Mouse (Mus musculus): Measurements from ENCODE around the gene Sh3tc1. TPM values are rescaled to one million over a fixed set of nuclear protein-coding genes. Genes with fewer than 3 reads are reported as not detected.

The Sh3tc1 gene
- polyA plus RNA-seq, 1 experiment from 2014 or later = 2.9 TPM

- Histone ChIP-seq H3K9me3 (replicated peaks; ENCODE audit: control insufficient read depth, low read length) (no peaks in the 10 kb centered on the region), H3K4me1 (ENCODE audit: control insufficient read depth, insufficient read depth, low read length) (no peaks in the 10 kb centered on the region; the same call in 1 of the 2 replicates), H3K4me2 (ENCODE audit: low read depth, low read length) (no peak overlapping the region), H3K4me3 (ENCODE audit: low read depth, low read length) (no peak overlapping the region), H3K36me3 (replicated peaks; ENCODE audit: control insufficient read depth, insufficient read depth, low read depth, low read length) (no peaks in the 10 kb centered on the region), H3K27me3 (ENCODE audit: control insufficient read depth, insufficient read depth, low read length) (no peaks in the 10 kb centered on the region), H3K27ac (replicated peaks; ENCODE audit: low read depth, low read length) (no peak overlapping the region), H3K9ac (replicated peaks; ENCODE audit: low read length) (peak overlapping the region; percentile 9; the same call in 1 of the 2 replicates)
- peak; percentile 22 for DNase-seq (ENCODE audit: low spot score)
- ATAC-seq (replicated peaks; ENCODE audit: insufficient number of reproducible peaks, low FRiP score, low TSS enrichment, low read depth) = no peak; the same call in 1 of the 2 replicates
- WGBS = 39% methylated on average over 5 of the region's 5 CpGs
Measured at GRCm38 (mm10) chr5:35687098-35687497, 52.7 kb downstream of the Sh3tc1 start.

GRCm38 (mm10) chr5:35686336-35686735 lies 53.5 kb downstream of the Sh3tc1 start:
- no peak overlapping the region for H3K9ac ChIP-seq (replicated peaks; ENCODE audit: low read length)
- ATAC-seq (replicated peaks; ENCODE audit: insufficient number of reproducible peaks, low FRiP score, low TSS enrichment, low read depth) (0 out of 2 replicates have a peak, but pooled peaks have one; percentile 37), DNase-seq (ENCODE audit: low spot score) (no peak)
- no peaks in the 10 kb centered on the region; the same call in 1 of the 2 replicates for H3K4me1 ChIP-seq (ENCODE audit: control insufficient read depth, insufficient read depth, low read length)
- no peak overlapping the region for H3K4me3 ChIP-seq (ENCODE audit: low read depth, low read length)
- no peaks in the 10 kb centered on the region for H3K9me3 ChIP-seq (replicated peaks; ENCODE audit: control insufficient read depth, low read length)
- no peaks in the 10 kb centered on the region for H3K36me3 ChIP-seq (replicated peaks; ENCODE audit: control insufficient read depth, insufficient read depth, low read depth, low read length)
- whole genome bisulfite sequencing = 72% methylated on average over 4 of the region's 4 CpGs
- no peak overlapping the region for H3K27ac ChIP-seq (replicated peaks; ENCODE audit: low read depth, low read length)
- H3K27me3 ChIP-seq (ENCODE audit: control insufficient read depth, insufficient read depth, low read length) = no peaks in the 10 kb centered on the region
- no peak overlapping the region for H3K4me2 ChIP-seq (ENCODE audit: low read depth, low read length)

- 62% methylated on average over 3 of the region's 3 CpGs for WGBS
- no peak overlapping the region for H3K27ac ChIP-seq (replicated peaks; ENCODE audit: low read depth, low read length)
- no peak overlapping the region for H3K4me2 ChIP-seq (ENCODE audit: low read depth, low read length)
- DNase-seq (ENCODE audit: low spot score) (no peak), ATAC-seq (replicated peaks; ENCODE audit: insufficient number of reproducible peaks, low FRiP score, low TSS enrichment, low read depth) (no peak)
- H3K9me3 ChIP-seq (replicated peaks; ENCODE audit: control insufficient read depth, low read length) = no peaks in the 10 kb centered on the region
- H3K4me3 ChIP-seq (ENCODE audit: low read depth, low read length) = no peak overlapping the region
- H3K27me3 ChIP-seq (ENCODE audit: control insufficient read depth, insufficient read depth, low read length) = peaks cover under 1% of the 10 kb centered on the region
- no peaks in the 10 kb centered on the region for H3K36me3 ChIP-seq (replicated peaks; ENCODE audit: control insufficient read depth, insufficient read depth, low read depth, low read length)
- no peaks in the 10 kb centered on the region for H3K4me1 ChIP-seq (ENCODE audit: control insufficient read depth, insufficient read depth, low read length)
- H3K9ac ChIP-seq (replicated peaks; ENCODE audit: low read length) = no peak overlapping the region
Measured at GRCm38 (mm10) chr5:35685079-35685478, 54.7 kb downstream of the Sh3tc1 start.

GRCm38 (mm10) chr5:35680958-35681357 lies 58.8 kb downstream of the Sh3tc1 start:
- H3K4me3 ChIP-seq (ENCODE audit: low read depth, low read length) = no peak overlapping the region
- H3K4me1 ChIP-seq (ENCODE audit: control insufficient read depth, insufficient read depth, low read length) = peaks cover 5% of the 10 kb centered on the region
- DNase-seq (ENCODE audit: low spot score) (no peak), ATAC-seq (replicated peaks; ENCODE audit: insufficient number of reproducible peaks, low FRiP score, low TSS enrichment, low read depth) (no peak)
- H3K27ac ChIP-seq (replicated peaks; ENCODE audit: low read depth, low read length) = no peak overlapping the region
- 55% methylated on average over 2 of the region's 2 CpGs for WGBS
- H3K27me3 ChIP-seq (ENCODE audit: control insufficient read depth, insufficient read depth, low read length) = peaks cover 25% of the 10 kb centered on the region
- H3K9ac ChIP-seq (replicated peaks; ENCODE audit: low read length) = no peak overlapping the region
- no peaks in the 10 kb centered on the region for H3K9me3 ChIP-seq (replicated peaks; ENCODE audit: control insufficient read depth, low read length)
- H3K4me2 ChIP-seq (ENCODE audit: low read depth, low read length) = no peak overlapping the region
- no peaks in the 10 kb centered on the region for H3K36me3 ChIP-seq (replicated peaks; ENCODE audit: control insufficient read depth, insufficient read depth, low read depth, low read length)

- peaks cover 25% of the 10 kb centered on the region for H3K27me3 ChIP-seq (ENCODE audit: control insufficient read depth, insufficient read depth, low read length)
- peak within 1 kb of the TSS; percentile 91 for H3K4me2 ChIP-seq (ENCODE audit: low read depth, low read length)
- H3K9me3 ChIP-seq (replicated peaks; ENCODE audit: control insufficient read depth, low read length) = no peaks in the 10 kb centered on the region
- ATAC-seq (replicated peaks; ENCODE audit: insufficient number of reproducible peaks, low FRiP score, low TSS enrichment, low read depth) = no peak
- DNase-seq (ENCODE audit: low spot score) = no peak
- 9% methylated on average over 37 of the region's 42 CpGs for WGBS
- no peak within 1 kb of the TSS for H3K27ac ChIP-seq (replicated peaks; ENCODE audit: low read depth, low read length)
- peak within 1 kb of the TSS; percentile 44 for H3K4me3 ChIP-seq (ENCODE audit: low read depth, low read length)
- peak within 1 kb of the TSS; percentile 59 for H3K9ac ChIP-seq (replicated peaks; ENCODE audit: low read length)
- H3K4me1 ChIP-seq (ENCODE audit: control insufficient read depth, insufficient read depth, low read length) = peaks cover 5% of the 10 kb centered on the region
- H3K36me3 ChIP-seq (replicated peaks; ENCODE audit: control insufficient read depth, insufficient read depth, low read depth, low read length) = no peaks in the 10 kb centered on the region
Measured at GRCm38 (mm10) chr5:35679256-35680155, 60.3 kb downstream of the Sh3tc1 start, which contains the start of gene Htra3. Gene Htra3, minus strand, starts transcription at chr5:35679782.

GRCm38 (mm10) chr5:35676964-35677363 lies 62.8 kb downstream of the Sh3tc1 start:
- WGBS = 81% methylated on average over 7 of the region's 7 CpGs
- Histone ChIP-seq H3K4me1 (ENCODE audit: control insufficient read depth, insufficient read depth, low read length) (peaks cover 8% of the 10 kb centered on the region), H3K4me2 (ENCODE audit: low read depth, low read length) (no peak overlapping the region), H3K27ac (replicated peaks; ENCODE audit: low read depth, low read length) (no peak overlapping the region), H3K36me3 (replicated peaks; ENCODE audit: control insufficient read depth, insufficient read depth, low read depth, low read length) (no peaks in the 10 kb centered on the region), H3K9ac (replicated peaks; ENCODE audit: low read length) (no peak overlapping the region), H3K4me3 (ENCODE audit: low read depth, low read length) (no peak overlapping the region), H3K27me3 (ENCODE audit: control insufficient read depth, insufficient read depth, low read length) (peaks cover 25% of the 10 kb centered on the region), H3K9me3 (replicated peaks; ENCODE audit: control insufficient read depth, low read length) (no peaks in the 10 kb centered on the region)
- ATAC-seq (replicated peaks; ENCODE audit: insufficient number of reproducible peaks, low FRiP score, low TSS enrichment, low read depth) (no peak), DNase-seq (ENCODE audit: low spot score) (no peak)

- WGBS = 39% methylated on average over 4 of the region's 4 CpGs
- Histone ChIP-seq H3K4me3 (ENCODE audit: low read depth, low read length) (no peak overlapping the region), H3K27me3 (ENCODE audit: control insufficient read depth, insufficient read depth, low read length) (peaks cover 14% of the 10 kb centered on the region), H3K9me3 (replicated peaks; ENCODE audit: control insufficient read depth, low read length) (no peaks in the 10 kb centered on the region), H3K4me1 (ENCODE audit: control insufficient read depth, insufficient read depth, low read length) (peaks cover 11% of the 10 kb centered on the region), H3K9ac (replicated peaks; ENCODE audit: low read length) (no peak overlapping the region), H3K27ac (replicated peaks; ENCODE audit: low read depth, low read length) (no peak overlapping the region; the same call in 1 of the 2 replicates), H3K36me3 (replicated peaks; ENCODE audit: control insufficient read depth, insufficient read depth, low read depth, low read length) (no peaks in the 10 kb centered on the region), H3K4me2 (ENCODE audit: low read depth, low read length) (no peak overlapping the region)
- ATAC-seq (replicated peaks; ENCODE audit: insufficient number of reproducible peaks, low FRiP score, low TSS enrichment, low read depth) = no peak
- peak; percentile 38 for DNase-seq (ENCODE audit: low spot score)
Measured at GRCm38 (mm10) chr5:35674081-35674555, 65.7 kb downstream of the Sh3tc1 start.

GRCm38 (mm10) chr5:35673086-35673485 lies 66.7 kb downstream of the Sh3tc1 start:
- 53% methylated on average over 7 of the region's 7 CpGs for WGBS
- no peaks in the 10 kb centered on the region for H3K36me3 ChIP-seq (replicated peaks; ENCODE audit: control insufficient read depth, insufficient read depth, low read depth, low read length)

More at GRCm38 (mm10) chr5:35673086-35673485, 66.7 kb downstream of the Sh3tc1 start:
- H3K4me2 ChIP-seq (ENCODE audit: low read depth, low read length) = no peak overlapping the region
- H3K27me3 ChIP-seq (ENCODE audit: control insufficient read depth, insufficient read depth, low read length) = peaks cover 4% of the 10 kb centered on the region
- DNase-seq (ENCODE audit: low spot score) (no peak), ATAC-seq (replicated peaks; ENCODE audit: insufficient number of reproducible peaks, low FRiP score, low TSS enrichment, low read depth) (no peak)
- H3K4me3 ChIP-seq (ENCODE audit: low read depth, low read length) = no peak overlapping the region
- H3K9ac ChIP-seq (replicated peaks; ENCODE audit: low read length) = no peak overlapping the region; the same call in 1 of the 2 replicates
- no peaks in the 10 kb centered on the region for H3K9me3 ChIP-seq (replicated peaks; ENCODE audit: control insufficient read depth, low read length)
- H3K27ac ChIP-seq (replicated peaks; ENCODE audit: low read depth, low read length) = peak overlapping the region; percentile 47; the same call in 1 of the 2 replicates
- peaks cover 9% of the 10 kb centered on the region for H3K4me1 ChIP-seq (ENCODE audit: control insufficient read depth, insufficient read depth, low read length)

All from embryonic facial prominence, embryonic 11.5 days (tissue).